Mouse (Mus musculus): ENCODE results near the gene Dip2b.

The Dip2b gene

GRCm38 (mm10) chr15:100125245-100125644 is 86.8 kb downstream of the Dip2b start:
- in situ Hi-C loops (cut with MboI, MseI): loop anchor here (5.0 kb wide), 1 partner anchor 88 kb away; the partner anchor contains the start of gene Dip2b

DNA sequence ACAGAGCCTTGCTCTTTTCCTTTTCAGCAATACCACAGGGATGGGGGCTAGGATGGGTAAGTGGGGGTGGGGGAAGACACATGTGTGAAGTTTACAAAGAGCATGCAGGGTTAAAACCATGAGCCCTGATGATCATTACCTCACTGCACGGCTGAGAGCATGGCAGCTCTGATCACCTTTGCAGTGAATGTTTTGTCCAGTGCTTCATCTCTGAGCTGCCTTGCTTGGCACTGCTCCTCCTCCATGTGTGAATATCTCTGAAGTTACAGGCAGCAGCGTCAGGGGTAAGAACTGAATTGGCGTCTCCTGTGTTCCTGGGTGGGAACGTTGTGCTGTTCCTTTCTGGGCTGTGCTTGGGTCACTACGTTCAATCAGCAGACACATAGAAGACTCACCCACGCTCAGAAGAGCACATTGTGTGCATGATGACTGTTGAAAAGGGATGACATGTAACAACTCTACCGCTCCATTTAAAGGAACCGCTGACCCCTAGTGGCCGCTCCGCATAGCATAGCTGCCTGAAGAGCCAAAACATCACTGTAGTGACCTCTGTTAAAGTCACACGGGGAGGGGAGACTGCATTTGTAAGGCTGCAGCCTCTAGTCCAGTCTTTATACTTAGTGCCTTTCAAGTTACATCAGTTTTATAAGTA is 88.1 kb downstream of the Dip2b start:
- in situ Hi-C loops (cut with MboI, MseI): loop anchor here (5.0 kb wide), 1 partner anchor 89 kb away; the partner anchor contains the start of gene Dip2b

- in situ Hi-C loops (cut with MboI, MseI): loop anchor here (5.0 kb wide), 1 partner anchor 92 kb away; the partner anchor contains the start of gene Dip2b
Measured at GRCm38 (mm10) chr15:100129151-100129790, 90.8 kb downstream of the Dip2b start.

- in situ Hi-C loops (cut with MboI, MseI): no loop called here
Measured at GRCm38 (mm10) chr15:100139665-100140064, 101.2 kb downstream of the Dip2b start.

DNA sequence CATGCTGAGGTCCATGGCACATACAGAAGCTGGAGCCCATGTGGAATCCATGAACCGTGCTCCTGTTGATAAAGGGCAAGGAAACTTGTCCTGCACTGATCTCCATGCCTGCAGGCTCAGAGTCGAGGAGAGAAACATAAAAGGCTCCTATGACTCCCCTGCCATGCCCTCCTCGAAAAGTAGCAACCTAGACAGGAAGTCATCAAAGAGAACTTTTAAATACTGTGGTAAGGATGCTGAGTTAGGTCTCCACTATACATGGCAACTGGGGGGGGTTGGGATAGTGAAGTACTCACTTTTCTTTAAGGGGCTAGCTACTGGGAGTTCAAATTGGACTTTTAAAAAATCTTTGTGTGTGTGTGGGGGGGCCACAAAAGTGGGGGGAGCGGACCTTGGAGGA is 102.0 kb downstream of the Dip2b start:
- in situ Hi-C loops (cut with MboI, MseI): no loop called here

GRCm38 (mm10) chr15:100143091-100143801 is 104.8 kb downstream of the Dip2b start:
- in situ Hi-C loops (cut with MboI, MseI): no loop called here

- in situ Hi-C loops (cut with MboI, MseI): no loop called here
Measured at GRCm38 (mm10) chr15:100144854-100145824, 106.7 kb downstream of the Dip2b start.

- in situ Hi-C loops (cut with MboI, MseI): no loop called here
Measured at GRCm38 (mm10) chr15:100145917-100146316, 107.5 kb downstream of the Dip2b start.

- in situ Hi-C loops (cut with MboI, MseI): no loop called here
Measured at GRCm38 (mm10) chr15:100150593-100150992, 112.1 kb downstream of the Dip2b start.

DNA sequence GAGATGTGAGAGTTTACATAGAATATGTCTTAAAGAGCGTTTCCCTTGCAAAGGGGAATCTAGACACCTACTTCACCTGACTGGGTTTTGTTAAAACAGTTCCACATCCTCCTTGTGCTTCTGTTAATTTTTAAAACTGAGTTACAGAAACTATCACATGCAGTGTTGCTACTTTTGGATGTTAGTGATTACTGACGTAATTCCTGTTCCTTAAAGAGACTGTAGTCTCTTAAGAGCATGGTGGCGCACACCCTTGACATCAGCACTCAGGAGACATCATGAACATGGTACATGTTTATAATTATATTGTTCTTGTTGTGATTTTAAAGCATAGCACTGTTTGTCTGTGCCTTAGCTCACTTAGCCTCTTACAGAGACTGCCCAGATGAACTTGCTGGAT is 113.9 kb downstream of the Dip2b start:
- in situ Hi-C loops (cut with MboI, MseI): no loop called here

DNA sequence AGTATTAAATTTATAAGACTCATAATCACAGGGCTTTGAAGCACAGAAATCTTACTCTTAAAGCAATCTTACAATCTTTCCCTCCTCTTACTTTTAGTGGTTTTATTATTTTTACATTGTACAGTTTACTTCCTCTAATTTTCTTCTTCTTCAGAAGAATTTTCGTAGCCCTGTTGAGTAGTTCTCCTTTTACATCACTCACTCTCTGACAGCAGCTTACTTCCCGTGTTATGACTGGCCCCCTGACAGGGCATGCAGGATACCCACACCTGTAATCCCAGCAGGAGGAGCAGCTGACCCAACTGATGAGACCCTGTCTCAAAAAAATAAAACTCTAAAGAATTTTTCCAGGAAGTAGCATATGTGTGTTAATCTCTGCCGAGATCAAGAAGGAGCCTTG is 114.6 kb downstream of the Dip2b start:
- in situ Hi-C loops (cut with MboI, MseI): no loop called here

GRCm38 (mm10) chr15:100156095-100156707 is 117.7 kb downstream of the Dip2b start:
- in situ Hi-C loops (cut with MboI, MseI): no loop called here

GRCm38 (mm10) chr15:100156781-100157470 is 118.5 kb downstream of the Dip2b start:
- in situ Hi-C loops (cut with MboI, MseI): no loop called here

DNA sequence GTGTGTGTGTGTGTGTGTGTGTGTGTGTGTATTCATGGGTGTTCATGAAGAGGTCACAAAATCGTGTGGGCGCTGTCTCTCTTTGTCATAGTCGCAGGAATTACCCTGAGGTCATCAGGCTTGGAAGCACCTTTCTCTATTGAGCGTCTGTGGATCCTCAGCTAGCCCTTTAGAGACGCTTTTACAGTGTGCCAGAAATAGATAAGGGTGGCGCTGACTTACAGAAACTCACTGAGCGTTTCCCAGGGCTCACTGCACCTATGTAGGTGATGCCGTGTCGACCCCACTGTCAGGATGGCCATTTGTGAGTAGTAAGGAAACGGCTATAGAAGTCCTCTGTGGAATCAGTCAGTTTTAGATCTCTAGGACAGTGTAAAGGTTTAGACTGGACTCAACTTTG is 120.5 kb downstream of the Dip2b start:
- in situ Hi-C loops (cut with MboI, MseI): no loop called here

DNA sequence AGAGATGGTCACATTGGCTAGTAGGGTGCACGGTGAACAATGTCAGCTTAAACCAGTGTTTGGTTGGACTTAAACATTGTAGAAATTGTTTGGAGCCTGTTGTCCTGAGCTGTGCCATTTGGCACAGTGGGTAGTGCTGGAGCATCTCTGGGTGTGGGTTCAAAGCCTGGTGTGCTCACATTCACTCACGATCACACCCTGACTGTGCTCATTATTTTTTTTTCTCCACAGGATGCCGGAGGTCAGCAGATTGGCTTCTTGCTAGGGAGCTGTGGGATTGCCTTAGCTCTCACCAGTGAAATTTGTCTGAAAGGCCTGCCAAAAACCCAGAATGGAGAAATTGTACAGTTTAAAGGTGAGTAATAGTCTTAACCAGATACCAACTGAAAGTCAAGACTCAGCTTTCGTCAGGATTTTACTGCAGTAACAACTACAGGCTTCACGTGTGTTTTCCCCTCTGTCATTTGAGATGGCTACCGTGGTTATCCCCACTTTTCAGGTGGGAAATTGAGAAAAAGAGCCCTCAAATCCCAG is 123.3 kb downstream of the Dip2b start:
- in situ Hi-C loops (cut with MboI, MseI): loop anchor here (5.0 kb wide), 1 partner anchor 55 kb away; no protein-coding TSS in a partner anchor

DNA sequence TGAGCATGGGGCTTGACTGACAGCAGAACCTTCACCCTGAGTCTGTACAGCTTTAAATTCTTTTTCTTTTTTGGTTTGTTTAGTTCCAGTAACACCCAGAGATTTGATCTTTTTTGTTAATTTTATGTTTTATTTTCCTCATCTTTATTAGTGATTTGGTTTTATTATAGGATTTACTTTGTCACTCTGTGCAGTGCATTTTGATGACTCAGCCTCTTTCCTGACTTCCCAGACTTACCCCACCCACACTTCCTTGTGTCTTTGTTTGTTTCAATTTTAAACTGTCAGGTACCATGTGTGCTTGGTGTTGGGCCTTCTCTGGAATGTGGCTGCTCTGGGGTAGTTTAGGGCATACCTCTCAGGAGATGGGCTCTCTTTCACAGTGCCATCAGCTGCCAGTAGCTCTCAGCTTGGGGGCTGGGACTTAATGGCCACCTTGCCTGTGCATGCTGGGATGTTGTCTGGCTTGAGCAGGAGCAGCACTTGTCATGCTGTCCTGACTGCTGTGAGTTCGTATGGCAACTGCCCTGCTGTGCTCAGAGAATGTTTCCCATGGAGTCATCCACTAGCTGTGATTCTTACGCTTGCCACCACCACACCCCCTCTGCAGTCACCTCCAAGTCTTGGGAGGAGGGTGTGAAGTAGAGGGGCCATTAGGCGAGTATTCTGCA is 125.1 kb downstream of the Dip2b start:
- in situ Hi-C loops (cut with MboI, MseI): loop anchor here (5.0 kb wide), 1 partner anchor 56 kb away; no protein-coding TSS in a partner anchor

DNA sequence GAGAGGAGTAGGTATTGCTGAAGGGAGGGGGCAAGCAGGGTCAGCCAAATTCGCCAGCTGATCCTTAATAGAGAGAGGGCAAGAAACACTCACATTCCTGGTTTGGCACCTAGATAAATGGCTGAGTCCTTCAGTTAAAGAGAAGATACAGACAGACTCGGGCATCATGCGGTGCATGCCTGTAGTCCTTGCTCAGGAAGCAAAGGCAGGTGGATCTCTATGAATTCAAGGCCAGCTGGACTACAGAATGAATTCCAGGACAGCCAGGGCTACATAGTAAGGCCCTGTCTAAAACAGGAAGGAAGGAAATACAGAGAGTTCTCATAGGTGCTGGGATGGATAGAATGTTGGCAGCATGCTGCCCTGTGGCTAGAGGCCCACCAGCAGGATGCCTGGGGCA is 128.0 kb downstream of the Dip2b start:
- in situ Hi-C loops (cut with MboI, MseI): no loop called here

GRCm38 (mm10) chr15:100167791-100168190 is 129.3 kb downstream of the Dip2b start:
- in situ Hi-C loops (cut with MboI, MseI): no loop called here

DNA sequence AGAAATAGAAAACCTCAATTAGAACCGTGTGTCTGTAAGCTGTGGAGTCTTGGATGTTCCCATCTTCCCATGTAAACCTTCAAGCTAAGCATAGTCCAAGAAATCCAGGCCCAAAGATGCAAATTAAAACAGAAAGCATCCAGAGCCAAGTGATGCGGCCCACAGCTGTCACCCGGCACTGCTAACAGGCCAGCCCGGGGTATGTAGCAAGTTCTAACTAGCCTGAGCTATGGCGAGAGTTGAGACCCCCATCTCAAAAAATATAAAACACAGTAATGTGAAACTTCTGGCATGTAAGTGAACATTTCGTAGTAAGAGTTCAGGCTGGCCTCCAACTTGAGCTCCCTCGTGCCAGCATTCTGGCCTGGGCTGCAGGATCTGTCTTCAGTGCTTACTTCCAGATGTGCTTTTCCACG is 129.7 kb downstream of the Dip2b start:
- in situ Hi-C loops (cut with MboI, MseI): no loop called here
